Mouse (Mus musculus): ENCODE measurements at regions not wholly inside any gene's neighbourhood (a gene's known extent, or its start where the extent isn't known, plus 50 kb on each side); places are given as distances from the start of the nearest gene placed in this dataset.

GRCm38 (mm10) chr10:26637459-26637858 lies 115.8 kb upstream of the Arhgap18 start:
- TF ChIP-seq CTCF (IDR thresholded peaks at IDR 0.05; ENCODE audit: extremely low read depth, insufficient read depth, low read length) (no peak), POLR2A (IDR thresholded peaks at IDR 0.05; ENCODE audit: extremely low read depth, insufficient read depth, low read length) (no peak)
